Mouse (Mus musculus): ENCODE measurements around the gene Id1.

The Id1 gene

DNA sequence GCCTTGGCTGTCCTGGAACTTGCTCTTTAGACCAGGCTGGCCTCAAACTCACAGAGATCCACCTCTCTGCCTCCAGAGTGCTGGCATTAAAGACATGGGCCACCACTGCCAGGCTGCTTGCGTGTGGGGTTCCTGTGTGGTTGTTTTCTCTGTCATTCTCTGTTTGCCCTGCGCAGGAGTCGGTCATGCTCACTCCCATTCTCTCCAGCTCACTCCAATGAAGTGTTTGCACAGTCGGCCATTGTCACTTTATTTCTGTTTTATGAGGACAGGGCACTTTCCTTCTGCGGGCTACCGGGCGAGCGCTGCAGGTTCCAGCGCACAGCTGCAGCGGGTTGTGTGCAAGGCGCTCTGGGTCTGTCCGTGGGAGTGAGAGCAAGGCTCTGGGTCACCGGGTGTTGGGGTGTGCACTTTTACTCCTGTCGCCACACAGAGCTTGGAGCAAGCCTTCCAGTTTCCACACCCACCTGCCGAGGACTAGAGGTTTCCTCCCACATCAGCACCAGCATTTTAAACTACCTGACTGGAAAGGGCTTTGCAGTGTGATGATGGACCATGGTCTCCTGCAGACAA is 10.8 kb upstream of the Id1 start:
- DNase-seq: no peak

- DNase-seq: no peak
These were observed 9.8 kb upstream of the Id1 start for GRCm38 (mm10) chr2:152726213-152726612.

DNA sequence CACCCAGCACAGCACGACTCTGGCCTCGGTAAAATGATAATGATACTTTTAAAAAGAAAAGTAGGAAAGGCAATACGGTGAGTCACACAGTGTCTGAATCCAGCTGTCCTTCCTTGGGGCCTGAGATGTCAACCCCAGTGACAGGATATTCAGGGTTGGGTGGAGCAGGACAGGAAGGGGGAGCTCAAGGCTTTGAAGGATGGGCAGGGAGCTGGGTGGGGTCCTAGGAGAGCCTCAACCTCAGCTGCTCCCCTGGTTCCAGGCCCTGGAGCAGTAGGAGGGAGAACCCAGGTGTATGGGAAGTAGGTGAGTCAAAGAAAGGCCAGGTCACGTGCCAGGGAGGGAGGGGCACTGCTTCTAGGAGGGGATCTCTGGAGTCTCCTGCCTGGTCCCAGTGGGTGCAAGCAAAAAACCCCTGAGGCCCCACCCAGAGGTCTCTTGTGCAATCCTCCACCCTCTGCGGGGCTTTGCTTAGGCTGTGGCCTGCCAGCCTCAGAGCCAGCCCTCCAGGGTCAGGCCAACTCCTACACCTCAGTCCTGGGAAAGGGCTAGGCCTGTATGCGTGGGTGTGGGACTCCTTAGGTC is 9.2 kb upstream of the Id1 start:
- DNase-seq: no peak

GRCm38 (mm10) chr2:152727795-152728510 is 8.1 kb upstream of the Id1 start:
- DNase-seq: peak; percentile 71

- no peak for DNase-seq
These were observed 7.5 kb upstream of the Id1 start for GRCm38 (mm10) chr2:152728594-152728993.

GRCm38 (mm10) chr2:152729013-152729635 is 6.9 kb upstream of the Id1 start:
- DNase-seq: peak; percentile 66

- peak; percentile 64 for DNase-seq
These were observed 6.4 kb upstream of the Id1 start for GRCm38 (mm10) chr2:152729636-152730020.

DNA sequence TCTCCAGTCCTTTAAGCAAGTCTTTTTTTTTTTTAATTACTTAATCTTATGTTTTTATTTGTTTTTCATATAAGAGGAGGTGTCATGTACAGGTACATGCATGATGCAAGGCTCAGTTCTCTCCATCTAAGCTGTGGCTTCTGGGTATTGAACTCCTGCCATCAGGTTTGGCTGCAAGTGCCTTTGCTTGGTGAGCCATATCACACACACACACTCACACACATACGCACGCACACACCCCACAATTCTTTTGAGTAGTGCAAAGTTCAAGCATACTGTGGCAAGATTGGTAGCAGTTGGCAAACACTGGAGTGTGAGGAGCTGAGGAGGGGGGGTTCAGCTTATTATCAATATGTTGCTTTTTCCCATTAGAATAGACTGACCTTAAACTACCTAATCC is 2.9 kb upstream of the Id1 start:
- DNase-seq: no peak

DNA sequence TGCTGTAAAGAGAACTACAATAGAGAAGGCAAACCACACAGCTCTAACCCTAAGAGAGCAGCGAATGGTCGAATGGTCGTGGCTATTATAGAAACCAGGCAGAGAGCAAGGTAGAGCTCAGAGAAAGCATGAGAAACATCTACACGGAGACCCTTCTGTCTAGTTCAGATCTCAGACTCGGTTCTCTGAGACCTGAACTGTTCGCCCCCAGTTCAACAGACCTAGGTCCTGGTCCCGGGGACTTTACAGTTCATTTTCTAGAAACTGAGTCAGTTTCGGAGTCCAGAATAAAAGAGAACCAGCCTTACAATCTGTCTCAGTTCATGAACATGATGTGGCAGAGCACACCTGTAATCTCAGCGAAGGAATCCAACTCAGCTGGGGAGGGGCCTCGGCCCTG is 1.6 kb upstream of the Id1 start:
- no peak for DNase-seq

DNA sequence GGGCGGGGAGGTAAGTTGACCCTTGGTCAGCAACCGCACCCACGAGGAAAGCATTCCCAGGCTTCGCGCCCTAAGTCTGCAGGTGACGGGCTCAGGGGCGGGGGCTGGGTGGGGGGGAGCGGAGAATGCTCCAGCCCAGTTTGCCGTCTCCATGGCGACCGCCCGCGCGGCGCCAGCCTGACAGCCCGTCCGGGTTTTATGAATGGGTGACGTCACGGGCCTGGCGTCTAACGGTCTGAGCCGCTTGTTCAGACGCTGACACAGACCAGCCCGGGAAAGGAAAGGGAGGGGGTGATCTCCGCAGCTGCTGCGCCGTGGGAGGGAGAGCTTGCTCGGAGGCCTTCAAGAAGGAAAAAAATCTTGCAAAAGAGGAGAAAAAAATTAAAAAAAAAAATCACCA is 1.1 kb upstream of the Id1 start:
- DNase-seq: peak; percentile 98

GRCm38 (mm10) chr2:152736748-152737147 is 697 bp downstream of the Id1 start:
- no peak for DNase-seq

DNA sequence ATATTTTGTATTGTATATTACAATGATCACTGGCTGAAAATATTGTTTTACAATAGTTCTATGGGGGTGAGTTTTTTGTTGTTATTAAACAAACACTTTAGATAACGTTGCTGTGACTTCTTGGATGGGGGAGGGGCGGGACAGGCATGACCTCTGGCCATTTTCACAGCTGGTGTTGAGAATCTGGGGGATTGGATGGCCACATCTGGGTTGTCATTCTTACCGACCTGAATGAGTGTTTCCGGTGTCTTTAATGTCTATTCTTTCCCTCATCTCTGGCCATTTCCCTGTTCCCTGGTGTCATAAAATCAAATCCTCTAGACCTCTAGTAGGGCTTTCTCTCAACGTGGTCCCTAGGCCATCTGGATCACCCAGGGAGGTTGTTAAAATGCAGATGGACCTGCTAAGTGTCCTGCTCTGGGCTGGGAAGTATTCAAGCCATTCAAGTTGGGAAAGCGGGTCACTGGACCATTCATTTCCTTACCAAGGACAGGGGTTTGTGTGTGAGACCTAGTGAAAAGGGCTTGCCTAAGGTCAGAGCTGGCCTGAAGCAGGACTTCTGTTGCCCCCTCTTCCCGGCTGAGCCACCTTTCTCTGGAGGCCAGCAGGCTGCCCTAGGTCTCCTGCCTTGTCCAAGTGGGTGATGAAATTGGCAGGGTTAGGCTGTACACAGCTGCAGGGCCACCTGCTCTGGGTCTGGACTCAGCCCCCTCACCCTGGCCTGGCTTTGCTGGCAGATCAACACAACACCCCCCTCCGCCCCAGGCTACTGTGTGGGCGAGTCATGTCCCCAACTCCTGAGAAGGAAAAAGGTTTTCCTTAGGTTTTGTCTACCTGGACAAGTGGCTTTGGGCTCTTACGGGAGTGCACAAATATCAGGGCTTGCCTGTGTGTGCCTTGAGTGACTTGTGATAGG is 1.5 kb downstream of the Id1 start:
- DNase-seq: no peak

GRCm38 (mm10) chr2:152738341-152738740 is 2.3 kb downstream of the Id1 start:
- no peak for DNase-seq

DNA sequence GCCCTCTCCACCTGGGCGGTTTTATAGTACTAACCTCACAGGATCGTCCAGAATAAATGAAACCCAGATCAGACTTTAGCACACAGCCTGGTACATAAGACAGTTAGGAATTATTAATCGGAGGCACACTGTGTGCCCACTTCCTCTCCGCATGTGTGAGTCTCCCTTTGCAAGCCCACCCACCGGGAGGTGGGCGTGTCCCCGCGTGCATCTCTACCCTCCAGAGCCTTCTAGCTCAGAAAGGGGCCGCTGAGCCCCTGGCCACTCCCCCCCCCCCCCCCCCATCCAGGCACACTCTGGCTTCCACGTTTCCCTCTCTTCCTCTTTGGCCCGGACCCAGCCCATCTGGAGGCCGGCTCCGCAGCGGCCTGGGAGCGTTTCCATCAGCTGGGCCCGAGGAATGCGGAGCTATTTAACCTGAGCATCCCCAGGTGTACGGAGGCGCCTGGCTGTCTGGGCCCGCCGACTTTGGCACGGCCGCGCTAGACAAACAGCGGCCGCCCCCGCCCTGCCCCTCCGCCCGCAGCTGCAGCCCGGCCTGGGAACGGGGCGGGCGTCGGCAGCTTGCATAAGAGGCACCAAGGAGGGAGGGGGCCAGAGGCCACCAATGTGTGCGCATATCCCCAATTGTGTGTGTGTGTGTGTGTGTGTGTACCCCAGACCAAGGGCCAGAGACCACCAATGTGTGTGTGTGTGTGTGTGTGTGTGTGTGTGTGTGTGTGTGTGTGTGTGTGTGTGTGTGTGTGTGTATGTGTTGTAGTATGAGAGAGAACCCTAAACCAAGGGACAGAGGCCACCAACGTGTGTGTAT is 3.2 kb downstream of the Id1 start:
- DNase-seq: peak; percentile 94

DNA sequence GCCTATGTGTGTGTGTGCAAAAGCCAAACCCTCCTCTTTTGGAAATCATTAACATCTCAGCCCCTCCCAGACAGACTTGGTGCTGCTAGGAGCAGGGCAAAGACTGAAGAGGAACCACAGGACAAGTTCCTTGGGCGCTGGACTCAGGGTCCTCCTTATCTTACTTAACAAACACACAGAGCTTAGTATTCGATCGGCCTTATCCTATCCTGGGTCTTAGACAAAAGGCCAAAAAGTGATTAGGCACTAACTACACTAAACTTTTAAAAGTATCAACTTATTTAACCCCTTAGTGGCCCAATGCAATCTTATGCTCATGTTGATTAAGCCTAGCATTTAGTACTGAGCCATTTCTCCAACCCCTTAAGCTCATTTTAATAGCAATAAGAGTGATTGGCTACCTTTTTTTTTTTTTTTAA is 3.8 kb downstream of the Id1 start:
- DNase-seq: peak; percentile 83

DNA sequence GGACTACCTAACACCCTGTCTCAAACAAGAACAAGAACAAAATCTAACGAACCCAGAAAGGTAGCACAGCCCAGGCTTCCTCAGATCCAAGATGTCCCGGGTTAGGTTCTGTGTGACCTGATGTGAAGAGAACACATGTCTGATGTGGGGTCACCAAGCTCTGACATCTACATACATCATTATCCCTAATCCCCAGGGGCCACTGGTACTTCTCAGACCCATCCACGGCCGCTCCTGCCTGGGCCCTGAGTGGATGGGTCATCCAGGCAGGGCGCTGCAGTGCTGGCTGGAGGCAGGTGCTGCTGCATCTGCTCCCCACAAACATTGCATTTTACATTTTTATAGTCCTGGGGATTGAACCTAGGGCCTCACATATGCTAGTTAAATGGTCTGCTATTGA is 4.4 kb downstream of the Id1 start:
- DNase-seq: no peak

DNA sequence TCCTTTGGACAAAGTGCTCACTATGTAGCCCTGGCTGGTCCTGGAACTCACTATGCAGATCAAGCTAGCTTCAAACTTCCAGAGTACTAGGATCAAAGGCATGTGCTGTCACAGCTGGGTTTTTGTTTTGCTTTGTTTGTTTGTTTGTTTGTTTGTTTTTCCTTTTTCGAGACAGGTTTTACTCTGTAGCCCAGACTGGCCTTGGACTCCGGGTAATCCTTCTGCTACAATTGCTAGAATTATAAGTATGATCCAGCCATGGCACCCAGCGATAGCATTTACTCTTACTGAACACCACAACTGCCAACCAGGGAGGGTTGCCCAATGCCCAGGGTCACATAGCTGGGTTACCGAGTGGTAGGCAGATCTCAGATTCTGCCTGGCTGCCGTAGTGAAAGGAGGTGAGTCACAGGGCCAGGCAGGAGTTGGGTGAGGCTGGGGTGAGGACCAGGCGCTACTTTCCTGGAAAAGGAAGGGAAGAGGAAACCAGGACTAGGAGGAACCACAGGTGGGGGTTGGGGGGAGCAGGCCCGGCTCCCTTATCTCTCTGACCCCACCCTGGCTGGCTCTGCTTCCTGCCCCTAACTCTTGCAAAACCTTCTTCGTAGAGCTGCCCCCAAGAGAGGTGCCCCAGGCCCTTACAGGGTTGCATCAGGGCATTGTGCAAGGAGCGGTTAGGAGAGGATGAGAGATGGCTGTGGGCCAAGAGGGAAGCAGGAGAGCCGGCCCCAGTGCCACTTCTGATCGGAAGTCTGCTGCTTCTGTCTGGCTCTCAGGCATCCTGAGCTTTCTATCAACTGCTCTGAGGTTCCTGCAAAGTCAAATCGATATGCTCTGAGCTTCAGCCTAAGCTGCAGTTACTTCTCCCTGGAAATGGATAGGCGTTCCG is 5.3 kb downstream of the Id1 start:
- peak; percentile 86 for DNase-seq

GRCm38 (mm10) chr2:152742435-152742834 is 6.4 kb downstream of the Id1 start:
- peak; percentile 88 for DNase-seq

GRCm38 (mm10) chr2:152753944-152754711 is 18.1 kb downstream of the Id1 start, which contains the start of gene Cox4i2:
Gene Cox4i2 (plus strand): TSS chr2:152754173.
- DNase-seq: no peak

All from kidney, postnatal 14 days (tissue).